Mouse (Mus musculus) MEL (cell line): ENCODE data around the gene Vstm2b. TPM values are rescaled to one million over a fixed set of nuclear protein-coding genes. Genes with fewer than 3 reads are reported as not detected.

ENCODE experiments used
- DNase-seq: peaks from one replicate; pipeline ENCODE4 v3.0.0; 2011; ENCODE audit warnings: low read depth, low spot score
- H3K27ac ChIP-seq: 2 replicates; pipeline ENCODE4 v1.5.1; 2012; ENCODE audit warnings: low read depth, mild to moderate bottlenecking, control low read depth, low read length, moderate library complexity; ENCODE audit not compliant: control insufficient read depth
- H3K27me3 ChIP-seq, 2 experiments: fragments of 150-350 bp in 1 of 2; sonication (generic) in 1 of 2; 2 replicates each; pipeline ENCODE4 v1.6.1; 2012; ENCODE audit warnings: low read length in 2 of 2, mild to moderate bottlenecking in 2 of 2, improper control_type of control experiment in 1 of 2, moderate library complexity in 1 of 2; ENCODE audit not compliant: insufficient read depth in 2 of 2, control insufficient read depth in 1 of 2
- H3K36me3 ChIP-seq, 2 experiments: 2 replicates each; pipeline ENCODE4 v1.6.1; 2012 to 2014; ENCODE audit warnings: low read length in 2 of 2, improper control_type of control experiment in 1 of 2, inconsistent platforms in 1 of 2, mild to moderate bottlenecking in 1 of 2; ENCODE audit not compliant: insufficient read depth in 2 of 2, control insufficient read depth in 1 of 2
- H3K4me1 ChIP-seq, 2 experiments: fragments of 150-350 bp in 1 of 2; sonication (generic) in 1 of 2; 2 replicates each; pipeline ENCODE4 v1.6.1; 2012; ENCODE audit warnings: low read length in 2 of 2, improper control_type of control experiment in 1 of 2, mild to moderate bottlenecking in 1 of 2; ENCODE audit not compliant: insufficient read depth in 2 of 2, control insufficient read depth in 1 of 2
- H3K4me3 ChIP-seq, 2 experiments: fragments of 150-350 bp in 1 of 2; sonication (generic) in 1 of 2; 2 replicates each; pipeline ENCODE4 v1.5.1; 2012; ENCODE audit warnings: low read depth in 2 of 2, low read length in 2 of 2, mild to moderate bottlenecking in 2 of 2, moderate library complexity in 2 of 2, control low read depth in 1 of 2, improper control_type of control experiment in 1 of 2; ENCODE audit not compliant: control insufficient read depth in 1 of 2, insufficient read depth in 1 of 2
- H3K79me2 ChIP-seq: 2 replicates; pipeline ENCODE4 v1.6.1; 2012; ENCODE audit warnings: mild to moderate bottlenecking, low read length, moderate library complexity; ENCODE audit not compliant: control insufficient read depth, poor library complexity, insufficient read depth
- H3K9ac ChIP-seq: 2 replicates; pipeline ENCODE4 v1.6.1; 2012; ENCODE audit warnings: low read depth, mild to moderate bottlenecking, control low read depth, low read length, moderate library complexity; ENCODE audit not compliant: control insufficient read depth, poor library complexity, severe bottlenecking
- H3K9me3 ChIP-seq: fragments of 150-350 bp; sonication (generic); replicated peaks from 2 replicates; pipeline ENCODE4 v1.6.1; 2012; ENCODE audit warnings: mild to moderate bottlenecking, low read length, improper control_type of control experiment, moderate library complexity; ENCODE audit not compliant: insufficient read depth
- CHD1 ChIP-seq: IDR thresholded peaks from 2 replicates; pipeline ENCODE4 v1.6.1; 2012; ENCODE audit warnings: low read depth, mild to moderate bottlenecking, inconsistent platforms, low read length, improper control_type of control experiment
- CTCF ChIP-seq, 3 experiments: IDR thresholded peaks in 2 of 3; conservative IDR thresholded peaks in 1 of 3; 2 replicates each; pipeline ENCODE4 v1.5.1; 2011 to 2012; ENCODE audit warnings: low read length in 3 of 3, low read depth in 2 of 3, mild to moderate bottlenecking in 2 of 3, improper control_type of control experiment in 1 of 3, inconsistent platforms in 1 of 3, mixed read lengths in 1 of 3, moderate library complexity in 1 of 3; ENCODE audit not compliant: control insufficient read depth in 1 of 3, insufficient read depth in 1 of 3, poor library complexity in 1 of 3, severe bottlenecking in 1 of 3
- ELF1 ChIP-seq: IDR thresholded peaks from 2 replicates; pipeline ENCODE4 v1.6.1; 2014; ENCODE audit warnings: low read depth, mild to moderate bottlenecking, inconsistent platforms, low read length, improper control_type of control experiment, moderate library complexity
- EP300 ChIP-seq, 2 experiments: IDR thresholded peaks; 2 replicates each; pipeline ENCODE4 v1.6.1; 2011; ENCODE audit warnings: improper control_type of control experiment in 2 of 2, low read length in 2 of 2, low read depth in 1 of 2, mild to moderate bottlenecking in 1 of 2
- GABPA ChIP-seq: IDR thresholded peaks from 2 replicates; pipeline ENCODE4 v1.6.1; 2012; ENCODE audit warnings: low read depth, mild to moderate bottlenecking, inconsistent platforms, low read length, improper control_type of control experiment, moderate library complexity
- GATA1 ChIP-seq: IDR thresholded peaks from 2 replicates; pipeline ENCODE4 v1.6.1; 2011; ENCODE audit warnings: low read depth, low read length, improper control_type of control experiment
- HCFC1 ChIP-seq: IDR thresholded peaks from 2 replicates; pipeline ENCODE4 v1.6.1; 2012; ENCODE audit warnings: low read depth, mild to moderate bottlenecking, inconsistent platforms, low read length, improper control_type of control experiment, moderate library complexity
- MAFK ChIP-seq: IDR thresholded peaks from 2 replicates; pipeline ENCODE4 v1.6.1; 2011; ENCODE audit warnings: low read depth, mild to moderate bottlenecking, low read length, improper control_type of control experiment, borderline replicate concordance
- MAX ChIP-seq: IDR thresholded peaks from 2 replicates; pipeline ENCODE4 v1.6.1; 2011; ENCODE audit warnings: low read length, improper control_type of control experiment
- MAZ ChIP-seq: IDR thresholded peaks from 2 replicates; pipeline ENCODE4 v1.6.1; 2012; ENCODE audit warnings: low read depth, mild to moderate bottlenecking, inconsistent platforms, low read length, improper control_type of control experiment
- MYB ChIP-seq: IDR thresholded peaks from 2 replicates; pipeline ENCODE4 v1.6.1; 2011; ENCODE audit warnings: mild to moderate bottlenecking, low read depth, low read length, improper control_type of control experiment
- NRF1 ChIP-seq: IDR thresholded peaks from 2 replicates; pipeline ENCODE4 v1.6.1; 2014; ENCODE audit warnings: low read depth, mild to moderate bottlenecking, inconsistent platforms, low read length, improper control_type of control experiment, moderate library complexity; ENCODE audit not compliant: poor library complexity, insufficient read depth, severe bottlenecking
- POLR2A ChIP-seq, 2 experiments: IDR thresholded peaks; 2 replicates each; pipeline ENCODE4 v1.6.1; 2011 to 2012; ENCODE audit warnings: low read length in 2 of 2, mild to moderate bottlenecking in 2 of 2, control low read depth in 1 of 2, improper control_type of control experiment in 1 of 2, low read depth in 1 of 2, moderate library complexity in 1 of 2; ENCODE audit not compliant: control insufficient read depth in 1 of 2, insufficient read depth in 1 of 2, poor library complexity in 1 of 2
- RAD21 ChIP-seq: IDR thresholded peaks from 2 replicates; pipeline ENCODE4 v1.6.1; 2011; ENCODE audit warnings: mild to moderate bottlenecking, low read depth, low read length, improper control_type of control experiment
- RCOR1 ChIP-seq: IDR thresholded peaks from 2 replicates; pipeline ENCODE4 v1.6.1; 2012; ENCODE audit warnings: low read depth, mild to moderate bottlenecking, inconsistent platforms, low read length, improper control_type of control experiment
- SIN3A ChIP-seq: IDR thresholded peaks from 2 replicates; pipeline ENCODE4 v1.6.1; 2012; ENCODE audit warnings: low read length, improper control_type of control experiment, inconsistent platforms
- SMC3 ChIP-seq: IDR thresholded peaks from 2 replicates; pipeline ENCODE4 v1.6.1; 2011; ENCODE audit warnings: low read depth, low read length, improper control_type of control experiment
- TBP ChIP-seq: IDR thresholded peaks from 2 replicates; pipeline ENCODE4 v1.8.0; 2011; ENCODE audit warnings: low read depth, low read length, improper control_type of control experiment
- UBTF ChIP-seq: IDR thresholded peaks from 2 replicates; pipeline ENCODE4 v1.6.1; 2012; ENCODE audit warnings: low read depth, mild to moderate bottlenecking, inconsistent platforms, low read length, improper control_type of control experiment, moderate library complexity, borderline replicate concordance; ENCODE audit not compliant: insufficient read depth
- USF1 ChIP-seq: IDR thresholded peaks from 2 replicates; pipeline ENCODE4 v1.6.1; 2014; ENCODE audit warnings: low read depth, mild to moderate bottlenecking, inconsistent platforms, low read length, improper control_type of control experiment, moderate library complexity
- ZKSCAN1 ChIP-seq: IDR thresholded peaks from 2 replicates; pipeline ENCODE4 v1.6.1; 2012; ENCODE audit warnings: low read depth, mild to moderate bottlenecking, inconsistent platforms, low read length, improper control_type of control experiment, moderate library complexity
- ZMIZ1 ChIP-seq: IDR thresholded peaks from 2 replicates; pipeline ENCODE4 v1.6.1; 2012; ENCODE audit warnings: low read depth, mild to moderate bottlenecking, inconsistent platforms, low read length, improper control_type of control experiment, moderate library complexity
- ZNF384 ChIP-seq: IDR thresholded peaks from 2 replicates; pipeline ENCODE4 v1.6.1; 2012; ENCODE audit warnings: low read depth, mild to moderate bottlenecking, inconsistent platforms, low read length, improper control_type of control experiment
- polyA plus RNA-seq, 2 experiments: library from polyadenylated mRNA; stranded (reverse) in 1 of 2; unstranded in 1 of 2; fragments of >175 nt in 1 of 2; fragments of >200 nt in 1 of 2; gene quantifications; 2 replicates each; pipeline versions ENCODE4 v1.2.1 to v1.2.4; 2012; ENCODE audit warnings: low replicate concordance in 2 of 2, low read depth in 1 of 2; ENCODE audit not compliant: insufficient read length in 2 of 2, insufficient read depth in 1 of 2, missing spikeins in 1 of 2
- total RNA-seq: library from RNA; depleted of rRNA; stranded (reverse); fragments of 300-350 nt; gene quantifications from 2 replicates; pipeline ENCODE4 v1.2.3, GENCODE M21; 2012

Gene Vstm2b
- total and polyA plus RNA-seq, 3 experiments, result not detected

DNA sequence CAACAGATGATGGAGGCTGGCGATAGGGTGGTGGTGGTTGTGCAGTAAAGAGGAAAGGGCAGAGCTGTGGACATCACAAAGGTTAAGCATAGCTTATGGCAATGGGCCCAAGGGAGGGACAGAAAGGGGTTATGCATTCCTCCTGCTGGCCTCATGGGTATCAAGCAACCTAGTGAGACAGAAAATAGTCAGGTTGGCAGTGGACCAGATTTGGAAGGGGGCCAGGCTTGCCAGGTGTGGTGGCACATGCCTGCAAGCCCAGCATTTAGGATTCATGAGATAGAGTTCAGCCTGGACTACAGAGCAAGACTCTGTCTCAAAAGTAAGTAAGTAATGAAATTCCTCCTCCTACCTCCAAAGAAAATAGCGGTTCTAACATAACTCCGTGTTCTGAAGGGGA is 9.8 kb upstream of the Vstm2b start:
- no peak overlapping the region for H3K9ac ChIP-seq
- no peak for TF ChIP-seq UBTF
- no peak for TF ChIP-seq ZNF384
- TF ChIP-seq MAX, result no peak
- TF ChIP-seq CHD1, result no peak
- TF ChIP-seq RAD21, result no peak
- TF ChIP-seq MYB, result no peak
- no peak for TF ChIP-seq GATA1
- no peak for TF ChIP-seq MAFK
- TF ChIP-seq HCFC1, result no peak
- TF ChIP-seq MAZ, result no peak
- TF ChIP-seq, all 39 proteins: peak for 0
- H3K27ac ChIP-seq, result no peak overlapping the region
- H3K79me2 ChIP-seq, result no peaks in the 10 kb centered on the region
- no peaks in the 10 kb centered on the region for H3K36me3 ChIP-seq
- H3K27me3 ChIP-seq, result no peaks in the 10 kb centered on the region
- no peaks in the 10 kb centered on the region for H3K4me1 ChIP-seq
- DNase-seq, result no peak
- no peaks in the 10 kb centered on the region for H3K9me3 ChIP-seq
- no peak overlapping the region for H3K4me3 ChIP-seq

DNA sequence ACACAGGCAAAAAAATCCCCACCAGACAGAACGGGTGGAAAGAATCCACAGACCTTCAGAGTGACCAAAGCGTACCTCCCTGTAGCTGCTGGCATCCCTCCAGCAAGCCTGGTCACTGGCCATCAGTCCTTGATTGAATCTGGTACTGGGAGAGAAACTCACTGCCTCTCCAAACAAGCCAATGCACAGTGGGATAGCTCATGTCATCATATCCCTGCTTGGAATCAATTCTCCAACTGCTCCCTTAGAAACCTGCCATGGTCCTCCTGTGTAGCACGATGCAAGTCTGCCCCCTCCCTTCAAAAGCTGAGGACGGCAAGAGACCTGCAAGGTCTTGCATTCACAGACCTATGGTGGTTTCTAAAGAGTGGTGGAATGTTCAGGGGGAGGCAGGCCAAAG is 1.2 kb upstream of the Vstm2b start:
- Histone ChIP-seq H3K9me3 (no peaks in the 10 kb centered on the region), H3K36me3 (no peaks in the 10 kb centered on the region), H3K27me3 (no peaks in the 10 kb centered on the region), H3K4me1 (no peaks in the 10 kb centered on the region), H3K9ac (no peak overlapping the region), H3K27ac (no peak overlapping the region)
- no peak for DNase-seq
- TF ChIP-seq NRF1, result no peak
- no peak for TF ChIP-seq POLR2A (IDR thresholded peaks at IDR 0.05; ENCODE audit: control insufficient read depth in 1 of 2, insufficient read depth in 1 of 2, low read depth in 1 of 2, low read length in 2 of 2, poor library complexity in 1 of 2)
- TF ChIP-seq GABPA, result no peak
- no peak for TF ChIP-seq SIN3A
- TF ChIP-seq SMC3, result no peak
- no peak for TF ChIP-seq ZKSCAN1
- no peak for TF ChIP-seq EP300 (IDR thresholded peaks at IDR 0.05; ENCODE audit: low read depth in 1 of 2, low read length in 2 of 2)
- TF ChIP-seq ELF1, result no peak
- TF ChIP-seq RCOR1, result no peak
- TF ChIP-seq MAX, result no peak
- TF ChIP-seq CHD1, result no peak
- TF ChIP-seq CTCF (IDR thresholded peaks at IDR 0.05 in 2 of 3, conservative IDR thresholded peaks at IDR 0.05 in 1 of 3; ENCODE audit: control insufficient read depth in 1 of 3, insufficient read depth in 1 of 3, low read depth in 2 of 3, low read length in 3 of 3, poor library complexity in 1 of 3, severe bottlenecking in 1 of 3), result no peak
- TF ChIP-seq USF1, result no peak
- no peak for TF ChIP-seq ZMIZ1
- no peak for TF ChIP-seq UBTF
- no peak for TF ChIP-seq TBP
- TF ChIP-seq, all 39 proteins: peak for 0
- Histone ChIP-seq H3K4me3 (no peak overlapping the region), H3K79me2 (no peaks in the 10 kb centered on the region)
